Mouse (Mus musculus) mouse embryonic stem cell (cell line): ENCODE results near the gene Exoc4.

Experiments
- in situ Hi-C, 2 experiments: fragments of 300-500 bp; cut with MboI; formaldehyde crosslinking; loops; 1 replicate in 1 of 2; 3 replicates in 1 of 2; pipeline ENCODE4 v1.14.3; 2019 to 2020; ENCODE audit warnings: low sequenced_read_pairs in 2 of 2, low pct_unique_long_range_greater_than_20kb in 1 of 2, mixed read lengths in 1 of 2; ENCODE audit not compliant: unreplicated experiment in 1 of 2

Exoc4 gene

DNA sequence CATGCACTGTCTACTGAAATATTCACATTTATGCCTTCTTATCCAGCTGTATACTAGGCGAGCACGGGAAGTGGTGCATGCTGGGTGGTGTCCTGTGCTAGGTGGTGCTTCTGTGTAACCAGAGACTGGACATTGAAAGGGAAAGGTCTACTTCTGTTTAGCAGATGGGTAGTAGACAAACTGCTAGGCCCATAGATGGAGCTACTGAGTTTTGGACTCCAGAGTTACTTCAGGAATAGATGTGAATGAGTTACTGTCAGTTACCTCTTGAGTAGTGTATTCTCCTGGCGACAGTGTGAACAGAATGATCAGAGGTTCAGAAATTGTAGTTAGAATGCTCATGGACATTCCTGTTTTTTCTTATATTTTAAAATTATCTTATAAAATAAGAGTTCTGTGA lies 48.7 kb downstream of the Exoc4 start:
- in situ Hi-C loops: no loop called here

DNA sequence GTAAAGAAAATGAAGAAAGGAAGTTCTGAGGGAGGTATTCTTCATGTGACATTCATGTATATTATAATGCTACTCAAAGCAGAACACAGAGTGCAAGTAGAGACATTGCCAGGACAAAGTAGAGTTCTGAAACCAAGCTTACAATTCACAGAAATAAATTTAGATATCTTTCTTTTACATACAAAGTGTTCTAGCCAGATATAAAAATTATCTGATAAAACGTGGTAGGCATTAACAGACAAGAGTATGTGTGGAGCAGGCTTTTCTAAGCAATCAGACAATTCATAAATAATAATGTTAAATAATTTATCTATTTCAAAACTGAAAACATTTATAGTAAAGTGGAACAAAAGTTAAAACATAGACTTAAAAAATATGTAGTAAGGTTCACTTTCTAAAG lies 49.9 kb downstream of the Exoc4 start:
- in situ Hi-C loops: no loop called here

DNA sequence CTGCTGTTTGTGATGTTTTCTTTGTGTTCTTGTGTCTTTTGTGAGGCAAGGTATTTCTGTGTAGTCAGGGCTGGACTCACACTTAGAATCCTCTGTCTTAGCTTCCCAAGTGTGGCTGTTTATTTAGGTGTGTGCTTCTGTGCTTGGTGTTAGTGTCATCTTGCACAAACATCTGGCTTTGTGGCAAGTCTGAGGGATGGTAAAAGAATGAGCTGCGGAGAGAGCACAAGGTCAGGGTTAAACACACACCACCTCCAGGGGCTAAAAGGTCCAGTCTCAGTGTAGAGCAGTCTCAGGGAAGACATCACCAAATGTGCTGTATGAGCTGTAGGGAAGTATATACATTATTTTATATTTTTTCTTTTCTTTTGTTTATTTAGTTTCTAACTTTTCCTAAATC lies 57.1 kb downstream of the Exoc4 start:
- in situ Hi-C loops: no loop called here

DNA sequence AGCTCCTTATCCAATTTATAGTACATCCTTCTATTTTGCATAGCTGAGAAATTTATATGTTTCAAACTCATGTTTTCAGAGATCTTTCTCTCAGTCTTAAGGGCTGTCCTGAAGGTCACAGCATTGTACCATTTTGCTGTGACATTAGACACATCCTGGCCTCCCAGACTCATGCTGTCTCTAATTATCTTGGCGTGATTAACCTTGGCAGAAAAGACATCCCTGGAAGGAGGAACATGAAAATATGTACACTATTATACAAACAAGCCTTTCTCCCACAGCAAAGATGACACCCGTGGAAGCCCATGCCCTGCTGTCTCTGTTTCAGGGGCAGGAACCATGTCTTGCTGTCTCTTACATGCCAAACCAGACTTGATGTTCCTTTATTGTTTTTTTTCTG lies 59.8 kb downstream of the Exoc4 start:
- in situ Hi-C loops: no loop called here

DNA sequence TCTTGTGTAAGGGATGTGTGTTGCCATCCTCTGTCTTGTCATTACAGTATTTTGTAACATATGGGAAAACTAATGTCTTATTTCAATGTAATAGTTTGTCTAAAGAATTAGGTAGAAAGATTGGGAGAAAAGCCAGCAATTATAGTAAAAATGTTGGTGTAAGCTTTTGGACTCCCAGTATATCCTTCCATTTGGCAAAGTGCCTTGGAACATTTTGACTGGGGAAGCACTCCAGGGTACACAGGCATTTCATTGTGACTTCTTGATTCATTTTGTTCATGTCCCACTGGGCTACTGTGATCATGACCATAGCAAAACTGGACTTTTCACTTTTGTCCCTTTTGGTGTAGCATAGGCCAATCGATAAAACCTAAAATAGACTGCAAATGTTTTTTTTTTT lies 61.6 kb downstream of the Exoc4 start:
- in situ Hi-C loops: no loop called here

DNA sequence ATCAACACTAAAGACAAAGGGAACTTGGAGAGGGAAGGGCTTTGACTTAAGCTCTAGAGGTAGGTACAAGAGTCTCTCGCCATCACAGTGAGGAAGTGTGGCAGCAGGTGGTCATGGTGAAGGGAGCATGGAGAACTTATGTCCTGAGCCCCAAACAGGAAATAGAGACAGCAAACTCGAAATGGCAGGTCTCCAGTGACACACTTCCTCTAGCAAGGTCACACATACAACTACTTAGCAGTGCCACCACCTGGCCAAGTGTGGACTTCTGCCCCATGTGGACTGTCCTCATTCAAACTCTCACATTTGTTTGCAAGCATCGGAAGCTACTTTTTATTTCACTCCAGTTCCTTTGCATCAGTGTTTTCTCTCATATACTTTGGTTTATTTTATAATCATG lies 74.0 kb downstream of the Exoc4 start:
- in situ Hi-C loops: no loop called here

DNA sequence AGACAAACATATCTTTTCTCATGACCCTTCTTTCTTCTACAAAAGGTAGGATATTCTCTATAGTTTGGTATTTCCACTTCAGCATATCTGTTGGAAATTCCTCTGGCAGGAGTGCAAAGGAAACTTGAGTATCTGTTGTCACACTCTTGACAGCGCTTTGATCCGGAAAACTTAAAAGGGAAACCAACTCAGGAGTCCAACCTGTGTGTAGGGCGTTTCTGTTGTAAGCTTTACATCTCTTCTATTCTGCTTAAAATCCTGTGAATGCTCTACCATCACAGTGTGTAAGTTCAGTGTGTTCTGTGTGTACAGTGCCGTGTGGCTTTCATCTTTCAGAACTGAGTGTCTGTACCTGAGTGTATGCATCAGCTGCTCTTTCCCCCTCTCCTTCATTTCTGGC lies 74.5 kb downstream of the Exoc4 start:
- in situ Hi-C loops: no loop called here

DNA sequence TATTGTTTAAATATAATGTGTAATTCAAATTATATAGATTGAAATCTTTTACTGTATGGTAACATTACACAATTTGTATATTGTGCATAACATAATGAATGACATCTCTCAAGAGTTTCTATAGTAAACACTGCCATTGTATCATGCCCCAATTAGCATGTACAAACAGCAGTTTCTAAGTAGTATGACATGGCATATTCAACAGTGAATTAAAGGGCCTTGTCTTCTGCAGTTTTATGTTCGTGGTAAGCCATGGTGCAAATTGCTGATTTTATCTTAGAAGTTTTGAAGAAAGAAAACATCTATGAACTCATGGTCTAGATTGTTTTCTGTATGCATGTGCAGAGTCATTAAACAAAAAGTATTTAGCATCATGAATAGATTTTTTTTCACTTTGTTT lies 79.4 kb downstream of the Exoc4 start:
- in situ Hi-C loops: no loop called here

DNA sequence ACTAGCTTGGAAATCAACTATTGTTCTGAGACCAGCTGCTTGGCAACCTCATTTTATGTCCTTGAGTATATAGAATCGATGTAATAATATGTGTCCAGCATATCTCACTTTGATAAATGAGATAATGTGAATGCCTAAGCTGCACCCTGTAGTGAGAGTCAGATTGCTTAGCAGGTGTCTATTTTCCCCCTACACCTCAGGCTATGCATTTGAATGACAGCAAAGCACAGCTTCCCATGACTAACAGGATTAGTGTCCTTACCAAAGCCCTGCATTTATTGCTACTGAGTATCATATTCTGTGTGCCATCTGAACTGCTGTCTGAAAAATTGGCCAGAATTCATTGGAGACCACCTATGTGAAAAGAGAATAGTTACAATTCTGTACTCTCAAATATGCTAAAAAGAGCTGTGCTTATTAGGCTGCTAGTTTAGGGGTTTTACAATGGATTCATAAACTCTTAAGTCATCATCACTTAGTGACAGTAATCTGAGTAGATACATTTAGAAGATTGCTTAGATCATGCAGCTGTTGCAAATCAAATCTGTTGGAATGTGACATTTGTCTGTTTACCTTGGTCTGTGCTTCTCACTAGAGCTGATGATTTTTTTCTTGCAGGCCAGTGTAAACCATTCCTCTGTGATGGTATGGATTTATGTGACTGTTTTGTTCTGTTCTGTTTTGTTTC lies 98.3 kb downstream of the Exoc4 start:
- in situ Hi-C loops: no loop called here

DNA sequence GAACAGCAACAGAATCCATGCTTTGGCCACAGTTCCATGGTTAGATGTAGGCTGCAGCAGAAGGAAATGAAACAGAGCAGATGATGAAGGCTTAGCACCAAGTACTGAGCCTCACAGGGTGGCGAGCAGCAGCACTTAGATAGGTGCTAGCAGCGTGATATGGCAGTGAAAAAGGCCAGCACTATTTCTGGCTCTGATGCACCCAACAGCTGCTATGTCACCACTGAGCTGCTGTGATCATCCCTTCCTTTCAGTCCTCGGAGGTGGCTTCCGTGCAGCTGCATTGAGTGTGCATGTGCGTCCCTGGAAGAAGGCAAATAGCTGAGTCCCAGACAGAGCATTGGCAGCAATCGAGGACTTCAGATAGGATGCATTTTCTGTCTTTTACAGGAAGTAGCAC lies 112.7 kb downstream of the Exoc4 start:
- in situ Hi-C loops: no loop called here

DNA sequence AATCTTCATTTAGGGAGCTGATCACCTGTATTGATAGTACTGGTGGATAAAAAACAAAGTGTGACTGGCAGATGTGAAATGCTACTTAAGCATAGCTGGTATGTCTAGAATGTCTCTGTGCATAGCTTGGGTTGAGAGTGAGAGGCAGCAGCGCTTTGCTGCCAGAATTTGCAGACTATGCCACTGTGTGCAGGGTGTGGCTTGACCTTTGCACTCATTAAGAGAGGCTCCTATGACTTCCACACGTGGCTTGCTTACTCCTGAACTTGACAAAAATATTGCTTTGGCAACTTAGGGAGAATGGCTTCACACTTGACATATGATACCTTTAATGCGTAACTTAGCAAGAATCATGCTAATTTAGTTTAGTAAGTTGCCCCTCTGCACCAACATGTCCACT lies 131.6 kb downstream of the Exoc4 start:
- in situ Hi-C loops: no loop called here

DNA sequence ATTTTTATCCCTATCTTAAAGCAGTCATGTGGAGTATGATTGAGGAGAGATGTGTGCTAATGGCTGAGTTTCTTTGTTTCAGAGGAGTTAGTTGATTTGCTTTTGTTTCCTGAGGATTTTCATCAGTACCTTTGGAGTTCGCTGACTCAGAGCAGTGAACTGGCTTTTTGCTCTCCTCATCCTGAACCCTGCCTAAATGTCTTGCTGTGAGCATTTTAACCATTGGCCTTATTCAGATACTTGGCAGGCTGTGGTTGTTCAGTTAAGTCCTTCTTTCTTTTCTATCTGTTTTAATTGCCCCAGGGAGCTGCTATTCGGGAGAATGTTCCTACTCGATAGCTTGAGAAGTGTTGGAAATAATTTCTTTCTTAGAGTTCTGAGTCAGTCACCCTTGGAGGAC lies 133.3 kb downstream of the Exoc4 start:
- in situ Hi-C loops: no loop called here

DNA sequence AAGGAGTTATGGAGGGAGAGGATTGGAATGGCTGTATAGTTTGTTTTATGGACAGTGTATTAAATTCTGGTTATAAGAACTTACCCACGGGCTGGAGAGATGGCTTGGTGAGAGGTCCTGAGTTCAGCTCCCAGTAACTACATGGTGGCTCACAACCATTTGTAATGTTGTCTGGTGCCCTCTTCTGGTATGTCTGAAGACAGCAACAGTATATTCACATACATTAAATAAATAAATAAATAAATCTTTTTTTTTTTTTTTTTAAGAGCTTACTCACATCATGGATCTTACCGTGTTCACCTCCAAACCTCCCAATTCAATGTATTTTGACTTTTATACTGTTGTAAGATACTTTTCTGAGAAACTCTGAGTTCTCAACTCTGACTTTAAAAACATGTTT lies 143.1 kb downstream of the Exoc4 start:
- in situ Hi-C loops: no loop called here

DNA sequence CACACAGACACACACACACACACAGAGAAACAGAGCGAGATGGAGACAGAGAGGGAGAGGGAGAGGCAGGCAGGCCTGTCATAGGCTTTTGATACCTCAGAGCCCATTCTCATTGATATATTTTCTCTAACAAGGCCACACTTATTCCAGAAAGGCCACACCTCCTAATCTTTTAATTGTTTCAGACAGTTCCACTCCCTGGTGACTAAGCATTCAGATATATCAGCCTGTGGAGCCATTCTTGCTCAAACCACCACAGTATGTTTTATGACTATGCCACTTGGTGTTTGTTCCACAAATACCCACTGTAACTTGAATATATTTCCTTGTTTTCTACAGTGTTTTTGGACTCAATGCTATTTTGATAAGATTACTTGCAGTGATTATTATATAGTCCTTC lies 150.6 kb downstream of the Exoc4 start:
- in situ Hi-C loops: no loop called here

DNA sequence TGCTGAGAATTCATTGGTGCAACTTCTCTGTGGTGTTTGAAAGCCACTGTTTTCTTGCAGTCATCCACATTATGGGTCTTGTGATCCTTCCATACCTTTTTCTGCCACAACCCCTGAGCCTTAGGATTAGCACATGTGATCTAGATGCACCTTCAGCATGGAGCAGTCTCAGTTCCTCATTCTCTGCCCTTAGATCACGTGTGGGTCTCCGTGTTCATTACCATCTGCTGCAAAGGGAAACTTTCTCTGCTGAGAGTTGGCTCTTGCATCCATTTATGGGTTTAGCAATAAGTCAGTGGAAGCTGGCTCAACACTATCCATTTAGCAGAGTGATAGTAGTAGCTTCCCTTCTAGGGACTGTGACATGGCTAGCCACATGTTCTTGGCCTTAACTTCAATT lies 152.3 kb downstream of the Exoc4 start:
- in situ Hi-C loops: no loop called here

DNA sequence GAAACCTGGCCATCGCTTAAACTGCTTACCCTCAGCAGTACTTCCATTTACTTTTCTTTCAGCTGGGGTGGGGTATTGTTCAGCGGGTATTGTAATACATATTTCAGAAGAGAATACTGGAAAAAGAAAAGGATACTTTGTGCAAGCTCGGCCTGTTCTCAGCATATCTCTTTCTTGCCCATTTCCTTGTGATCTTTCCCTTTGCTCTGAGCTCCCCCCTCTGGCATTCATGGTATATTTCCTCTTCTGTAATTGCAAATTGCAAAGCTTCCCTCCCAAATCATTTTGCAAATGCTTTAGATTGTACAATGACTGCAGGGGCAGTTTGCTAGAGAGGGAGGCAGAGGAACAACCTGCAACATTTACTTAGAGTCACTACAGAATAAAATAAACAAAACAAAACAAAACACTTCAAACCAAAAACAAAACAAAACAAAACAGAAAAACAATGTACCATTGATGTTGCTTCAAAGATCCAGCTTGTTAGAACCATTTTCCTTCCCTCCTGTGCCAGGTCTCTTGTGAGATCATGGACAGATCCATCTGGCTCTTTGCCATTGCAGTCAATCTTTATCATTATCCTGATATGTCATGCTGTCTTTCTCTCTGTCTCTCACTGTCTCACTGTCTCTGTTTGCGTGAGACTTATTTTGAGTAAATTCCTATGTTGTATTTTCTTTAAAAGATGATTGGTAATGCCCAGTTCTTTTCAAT lies 156.8 kb downstream of the Exoc4 start:
- in situ Hi-C loops: no loop called here

DNA sequence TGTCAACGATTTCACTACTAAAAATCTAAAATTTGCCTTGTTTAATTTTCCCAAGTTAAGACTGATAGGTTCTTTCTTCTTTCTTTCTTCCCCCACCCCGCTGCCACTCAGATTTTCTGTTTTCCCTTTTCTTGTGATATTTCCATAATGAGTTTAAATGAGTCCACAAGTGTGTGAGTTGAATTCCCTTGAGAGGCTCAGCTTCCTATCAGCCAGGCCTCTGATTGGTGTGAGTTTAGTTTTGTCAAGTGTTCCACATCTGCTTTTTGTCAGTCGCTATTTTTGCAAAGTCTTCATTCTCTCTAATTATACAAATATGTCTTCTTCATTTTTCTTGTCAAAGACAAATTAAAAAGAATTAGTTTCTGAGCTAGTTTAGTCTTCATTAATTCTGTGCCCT lies 160.7 kb downstream of the Exoc4 start:
- in situ Hi-C loops: no loop called here

DNA sequence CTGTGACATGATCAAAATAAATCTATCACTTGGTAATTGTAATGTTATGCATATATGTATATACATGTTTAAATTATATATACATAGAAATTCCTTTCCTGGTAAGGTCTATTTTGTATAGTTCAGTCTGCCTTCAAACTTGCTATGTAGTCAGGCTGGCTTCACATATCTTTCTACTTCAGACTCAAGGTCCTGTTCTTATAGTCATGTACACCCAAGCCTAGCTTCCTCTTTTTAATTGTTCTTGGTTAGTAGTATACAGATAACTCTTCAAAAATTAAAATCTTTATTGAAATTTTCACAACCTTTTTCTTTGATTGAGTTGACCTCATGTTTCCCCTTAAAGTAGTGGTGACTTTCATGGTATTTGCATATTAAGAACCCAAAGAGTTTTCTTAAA lies 176.1 kb downstream of the Exoc4 start:
- in situ Hi-C loops: no loop called here

DNA sequence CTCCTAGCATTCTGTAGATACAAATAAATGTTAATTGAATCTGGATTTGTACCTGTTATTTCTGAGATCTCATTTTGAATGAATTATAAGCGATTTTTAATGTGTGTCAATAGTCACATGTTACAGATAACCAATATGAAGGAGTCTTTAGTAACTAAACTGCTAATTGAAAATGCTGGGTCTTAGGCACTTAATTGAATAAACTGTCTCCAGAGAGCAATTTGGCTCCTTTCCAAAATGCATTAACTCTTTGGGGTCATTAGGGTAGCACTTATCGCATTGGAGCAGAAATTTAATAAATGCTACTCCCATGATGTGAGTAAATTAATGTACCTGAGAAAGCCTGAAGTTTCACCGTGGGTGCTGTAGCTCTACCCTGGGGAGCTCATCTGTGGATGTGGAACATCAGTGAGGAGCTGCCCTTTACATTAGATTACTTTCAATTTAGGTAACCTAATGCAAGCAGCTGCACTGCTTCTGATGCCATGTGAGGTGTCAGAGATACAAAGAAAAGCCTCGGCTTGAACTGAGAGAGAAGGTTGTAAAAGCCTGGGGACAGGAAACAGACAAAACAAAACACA lies 182.4 kb downstream of the Exoc4 start:
- in situ Hi-C loops: no loop called here

DNA sequence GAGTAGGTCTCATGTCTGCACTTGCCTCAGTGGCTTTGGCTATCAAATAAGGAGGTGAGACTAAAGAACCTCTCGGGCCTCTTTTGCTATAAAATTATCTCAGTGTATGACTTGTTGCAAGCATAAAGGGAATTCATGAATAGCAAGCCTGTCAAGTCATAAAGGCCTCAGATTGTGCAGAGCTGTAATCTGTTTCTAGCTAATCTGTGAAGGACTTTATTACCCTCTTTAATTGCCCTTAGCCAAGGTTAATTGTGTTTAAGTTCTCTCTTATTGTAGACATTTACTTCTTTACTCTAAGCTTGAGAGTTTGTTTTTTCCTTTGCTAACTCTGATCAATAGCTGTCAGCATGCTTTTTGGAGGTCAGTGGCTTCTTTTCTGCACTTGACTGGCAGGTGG lies 191.6 kb downstream of the Exoc4 start:
- in situ Hi-C loops: no loop called here
